Mouse (Mus musculus) limb, embryonic 14.5 days (tissue): ENCODE measurements around the gene Fblim1. TPM values are rescaled to one million over a fixed set of nuclear protein-coding genes. Genes with fewer than 3 reads are reported as not detected.

Experiments
- ATAC-seq: fragments of 200-750 bp; cut with Nextera tagmentation; 2 replicates; pipeline ENCODE4 v1.8.0; 2017; ENCODE audit warnings: low read depth, moderate number of reproducible peaks, moderate TSS enrichment; ENCODE audit not compliant: low FRiP score
- DNase-seq: peaks from one replicate; pipeline ENCODE4 v3.0.0-alpha.2; 2015; ENCODE audit warnings: low spot score
- H3K27ac ChIP-seq: fragments of 300-500 bp; sonication (generic); replicated peaks from 2 replicates; pipeline ENCODE4 v1.5.1; 2014; ENCODE audit warnings: low read depth, mild to moderate bottlenecking, low read length, moderate library complexity, mixed read lengths
- H3K27me3 ChIP-seq: fragments of 300-500 bp; sonication (generic); 2 replicates; pipeline ENCODE4 v1.6.1; 2014; ENCODE audit warnings: low read length, mixed read lengths; ENCODE audit not compliant: control insufficient read depth, insufficient read depth
- H3K36me3 ChIP-seq: fragments of 300-500 bp; sonication (generic); 2 replicates; pipeline ENCODE4 v1.6.1; 2014; ENCODE audit warnings: mild to moderate bottlenecking, low read length, moderate library complexity, mixed read lengths; ENCODE audit not compliant: control insufficient read depth, insufficient read depth
- H3K4me1 ChIP-seq: fragments of 300-500 bp; sonication (generic); 2 replicates; pipeline ENCODE4 v1.6.1; 2014; ENCODE audit warnings: antibody characterized with exemption, low read length, mixed read lengths; ENCODE audit not compliant: control insufficient read depth, insufficient read depth
- H3K4me2 ChIP-seq: fragments of 300-500 bp; sonication (generic); replicated peaks from 2 replicates; pipeline ENCODE4 v1.6.1; 2014; ENCODE audit warnings: low read depth, mild to moderate bottlenecking, low read length, moderate library complexity; ENCODE audit not compliant: severe bottlenecking
- H3K4me3 ChIP-seq: fragments of 300-500 bp; sonication (generic); replicated peaks from 2 replicates; pipeline ENCODE4 v1.5.1; 2014; ENCODE audit warnings: low read length
- H3K9ac ChIP-seq: fragments of 300-500 bp; sonication (generic); 2 replicates; pipeline ENCODE4 v1.6.1; 2014; ENCODE audit warnings: mild to moderate bottlenecking, low read depth, low read length, moderate library complexity; ENCODE audit not compliant: severe bottlenecking
- H3K9me3 ChIP-seq: fragments of 300-500 bp; sonication (generic); 2 replicates; pipeline ENCODE4 v1.6.1; 2016; ENCODE audit warnings: low read length; ENCODE audit not compliant: control insufficient read depth
- POLR2A ChIP-seq: fragments of 200-500 bp; IDR thresholded peaks from 2 replicates; pipeline ENCODE4 v1.8.0; 2012; ENCODE audit warnings: inconsistent platforms, mild to moderate bottlenecking, moderate library complexity, borderline replicate concordance; ENCODE audit not compliant: insufficient read depth, insufficient read length; ENCODE audit errors: extremely low read depth
- WGBS: fragments of 180-500 bp; shearing (Covaris S2); extraction: QIAGEN DNeasy Blood & Tissue Kit; methylation state at CpG from one replicate; pipeline ENCODE4 v1.1.7; 2014; 5-methylcytosine and 5-hydroxymethylcytosine counted together
- polyA plus RNA-seq, 2 experiments: library from polyadenylated mRNA; depleted of rRNA in 1 of 2; stranded (reverse) in 1 of 2; unstranded in 1 of 2; fragments of >200 nt; fragmentation: Nextera tagmentation in 1 of 2; extraction: Ambion mirVana in 1 of 2; gene quantifications; 2 replicates each; pipeline versions ENCODE4 v1.2.1 to v1.2.3; 2012 to 2014

The Fblim1 gene
- polyA plus RNA-seq, 2 experiments, result 33.7 to 52.2 TPM

GRCm38 (mm10) chr4:141538408-141539212 is 67.3 kb downstream of the Fblim1 start, which contains the start of gene Spen:
Spen (minus strand) TSS chr4:141538597.
- Histone ChIP-seq H3K4me3 (peak within 1 kb of the TSS; percentile 93), H3K4me2 (peak within 1 kb of the TSS; percentile 86), H3K36me3 (no peaks in the 10 kb centered on the region), H3K27me3 (no peaks in the 10 kb centered on the region), H3K27ac (peak within 1 kb of the TSS; percentile 97), H3K9ac (peak within 1 kb of the TSS; percentile 89), H3K9me3 (no peaks in the 10 kb centered on the region), H3K4me1 (peaks cover 10% of the 10 kb centered on the region; the same call in 1 of the 2 replicates)
- 0% methylated on average over 41 of the region's 88 CpGs for WGBS
- peak; percentile 97; the same call in 1 of the 2 replicates for TF ChIP-seq POLR2A
- DNase-seq (peak; percentile 90), ATAC-seq (peak; percentile 87)

GRCm38 (mm10) chr4:141537706-141538407 is 68.0 kb downstream of the Fblim1 start:
- peaks cover 10% of the 10 kb centered on the region; the same call in 1 of the 2 replicates for H3K4me1 ChIP-seq
- TF ChIP-seq POLR2A, result no peak
- peak; percentile 19 for ATAC-seq

GRCm38 (mm10) chr4:141537226-141537610 is 68.7 kb downstream of the Fblim1 start:
- Histone ChIP-seq H3K36me3 (no peaks in the 10 kb centered on the region), H3K9me3 (no peaks in the 10 kb centered on the region), H3K9ac (peak overlapping the region; percentile 89), H3K27me3 (no peaks in the 10 kb centered on the region), H3K4me1 (peaks cover 10% of the 10 kb centered on the region; the same call in 1 of the 2 replicates), H3K4me3 (peak overlapping the region; percentile 93), H3K4me2 (peak overlapping the region; percentile 86), H3K27ac (peak overlapping the region; percentile 97)
- ATAC-seq, result no peak
- DNase-seq, result peak; percentile 44
- no peak for TF ChIP-seq POLR2A
- 1% methylated on average over 14 of the region's 14 CpGs for WGBS

More at GRCm38 (mm10) chr4:141537706-141538407, 68.0 kb downstream of the Fblim1 start:
- Histone ChIP-seq H3K27me3 (no peaks in the 10 kb centered on the region), H3K36me3 (no peaks in the 10 kb centered on the region), H3K27ac (peak overlapping the region; percentile 97), H3K9ac (peak overlapping the region; percentile 89), H3K9me3 (no peaks in the 10 kb centered on the region), H3K4me3 (peak overlapping the region; percentile 93), H3K4me2 (peak overlapping the region; percentile 86)
- no peak for DNase-seq
- under 1% methylated on average over 64 of the region's 101 CpGs for WGBS

- Histone ChIP-seq H3K9ac (peak overlapping the region; percentile 89), H3K4me1 (peaks cover 10% of the 10 kb centered on the region; the same call in 1 of the 2 replicates), H3K27me3 (no peaks in the 10 kb centered on the region), H3K4me3 (peak overlapping the region; percentile 93), H3K36me3 (no peaks in the 10 kb centered on the region), H3K27ac (peak overlapping the region; percentile 97), H3K4me2 (peak overlapping the region; percentile 86), H3K9me3 (no peaks in the 10 kb centered on the region)
- 0 out of 2 replicates have a peak, but pooled peaks have one; percentile 29 for TF ChIP-seq POLR2A
- ATAC-seq (peak; percentile 28), DNase-seq (peak; percentile 41)
- WGBS, result under 1% methylated on average over 60 of the region's 61 CpGs
Observed at GRCm38 (mm10) chr4:141536291-141537225, 69.3 kb downstream of the Fblim1 start.
